Mouse (Mus musculus): ENCODE measurements around the gene Myrip. TPM values are rescaled to one million over a fixed set of nuclear protein-coding genes. Genes with fewer than 3 reads are reported as not detected.

Gene Myrip
- polyA plus RNA-seq, 1 experiment: not detected

GRCm38 (mm10) chr9:120470431-120470830 is 169.1 kb downstream of the Myrip start:
- no peaks in the 10 kb centered on the region for H3K36me3 ChIP-seq (replicated peaks; ENCODE audit: low read length)
- H3K27me3 ChIP-seq (replicated peaks): peaks cover 42% of the 10 kb centered on the region
- H3K9me3 ChIP-seq: no peaks in the 10 kb centered on the region
- no peak for TF ChIP-seq GATA1 (IDR thresholded peaks at IDR 0.05; ENCODE audit: borderline replicate concordance, low read length)
- no peak for TF ChIP-seq FLI1 (IDR thresholded peaks at IDR 0.05; ENCODE audit: low read length)
- H3K4me1 ChIP-seq: peaks cover 4% of the 10 kb centered on the region; the same call in 1 of the 2 replicates
- H3K4me3 ChIP-seq (replicated peaks): peak overlapping the region; percentile 5

GRCm38 (mm10) chr9:120481644-120482043 is 180.3 kb downstream of the Myrip start:
- TF ChIP-seq FLI1 (IDR thresholded peaks at IDR 0.05; ENCODE audit: low read length) (no peak), GATA1 (IDR thresholded peaks at IDR 0.05; ENCODE audit: borderline replicate concordance, low read length) (no peak)
- no peak overlapping the region for H3K4me3 ChIP-seq (replicated peaks)

GRCm38 (mm10) chr9:120482382-120482781 is 181.1 kb downstream of the Myrip start:
- Histone ChIP-seq H3K4me3 (replicated peaks) (no peak overlapping the region), H3K36me3 (replicated peaks; ENCODE audit: low read length) (no peaks in the 10 kb centered on the region), H3K4me1 (peaks cover 15% of the 10 kb centered on the region), H3K27me3 (replicated peaks) (peaks cover 57% of the 10 kb centered on the region), H3K9me3 (0 out of 2 replicates have a peak, but pooled peaks cover 4% of the 10 kb centered on the region)
- TF ChIP-seq GATA1 (IDR thresholded peaks at IDR 0.05; ENCODE audit: borderline replicate concordance, low read length) (no peak), FLI1 (IDR thresholded peaks at IDR 0.05; ENCODE audit: low read length) (no peak)

More at GRCm38 (mm10) chr9:120481644-120482043, 180.3 kb downstream of the Myrip start:
- no peaks in the 10 kb centered on the region for H3K36me3 ChIP-seq (replicated peaks; ENCODE audit: low read length)
- peaks cover 15% of the 10 kb centered on the region for H3K4me1 ChIP-seq
- peaks cover 62% of the 10 kb centered on the region for H3K27me3 ChIP-seq (replicated peaks)
- 0 out of 2 replicates have a peak, but pooled peaks cover 4% of the 10 kb centered on the region for H3K9me3 ChIP-seq

GRCm38 (mm10) chr9:120483101-120483500 is 181.8 kb downstream of the Myrip start:
- Histone ChIP-seq H3K27me3 (replicated peaks) (peaks cover 55% of the 10 kb centered on the region), H3K9me3 (0 out of 2 replicates have a peak, but pooled peaks cover 4% of the 10 kb centered on the region), H3K4me1 (peaks cover 15% of the 10 kb centered on the region), H3K36me3 (replicated peaks; ENCODE audit: low read length) (no peaks in the 10 kb centered on the region), H3K4me3 (replicated peaks) (no peak overlapping the region)
- TF ChIP-seq GATA1 (IDR thresholded peaks at IDR 0.05; ENCODE audit: borderline replicate concordance, low read length) (no peak), FLI1 (IDR thresholded peaks at IDR 0.05; ENCODE audit: low read length) (no peak)

GRCm38 (mm10) chr9:120487076-120487475 is 185.8 kb downstream of the Myrip start:
- Histone ChIP-seq H3K9me3 (no peaks in the 10 kb centered on the region), H3K4me3 (replicated peaks) (no peak overlapping the region)
- TF ChIP-seq GATA1 (IDR thresholded peaks at IDR 0.05; ENCODE audit: borderline replicate concordance, low read length) (no peak), FLI1 (IDR thresholded peaks at IDR 0.05; ENCODE audit: low read length) (no peak)

GRCm38 (mm10) chr9:120491509-120491908 is 190.2 kb downstream of the Myrip start:
- peaks cover 11% of the 10 kb centered on the region for H3K27me3 ChIP-seq (replicated peaks)
- H3K4me3 ChIP-seq (replicated peaks): peak overlapping the region; percentile 91
- H3K9me3 ChIP-seq: no peaks in the 10 kb centered on the region
- H3K36me3 ChIP-seq (replicated peaks; ENCODE audit: low read length): peaks cover 28% of the 10 kb centered on the region
- H3K4me1 ChIP-seq: peaks cover 25% of the 10 kb centered on the region
- no peak for TF ChIP-seq GATA1 (IDR thresholded peaks at IDR 0.05; ENCODE audit: borderline replicate concordance, low read length)
- no peak for TF ChIP-seq FLI1 (IDR thresholded peaks at IDR 0.05; ENCODE audit: low read length)

More at GRCm38 (mm10) chr9:120487076-120487475, 185.8 kb downstream of the Myrip start:
- Histone ChIP-seq H3K27me3 (replicated peaks) (peaks cover 42% of the 10 kb centered on the region), H3K4me1 (peaks cover 19% of the 10 kb centered on the region), H3K36me3 (replicated peaks; ENCODE audit: low read length) (no peaks in the 10 kb centered on the region)

GRCm38 (mm10) chr9:120492010-120492399 is 190.7 kb downstream of the Myrip start, which contains the start of gene Eif1b:
TSS of gene Eif1b (plus strand) at chr9:120492232.
- H3K4me3 ChIP-seq (replicated peaks): peak within 1 kb of the TSS; percentile 91
- no peak for TF ChIP-seq GATA1 (IDR thresholded peaks at IDR 0.05; ENCODE audit: borderline replicate concordance, low read length)
- no peak for TF ChIP-seq FLI1 (IDR thresholded peaks at IDR 0.05; ENCODE audit: low read length)

GRCm38 (mm10) chr9:120492400-120493351 is 191.4 kb downstream of the Myrip start:
- H3K27me3 ChIP-seq (replicated peaks): peaks cover 6% of the 10 kb centered on the region
- TF ChIP-seq FLI1 (IDR thresholded peaks at IDR 0.05; ENCODE audit: low read length) (no peak), GATA1 (IDR thresholded peaks at IDR 0.05; ENCODE audit: borderline replicate concordance, low read length) (no peak)
- peaks cover 38% of the 10 kb centered on the region for H3K36me3 ChIP-seq (replicated peaks; ENCODE audit: low read length)
- peaks cover 28% of the 10 kb centered on the region for H3K4me1 ChIP-seq
- peak overlapping the region; percentile 91 for H3K4me3 ChIP-seq (replicated peaks)
- H3K9me3 ChIP-seq: no peaks in the 10 kb centered on the region

More at GRCm38 (mm10) chr9:120492010-120492399, 190.7 kb downstream of the Myrip start, which contains the start of gene Eif1b:
- H3K4me1 ChIP-seq: peaks cover 28% of the 10 kb centered on the region
- H3K27me3 ChIP-seq (replicated peaks): peaks cover 8% of the 10 kb centered on the region
- no peaks in the 10 kb centered on the region for H3K9me3 ChIP-seq
- H3K36me3 ChIP-seq (replicated peaks; ENCODE audit: low read length): peaks cover 32% of the 10 kb centered on the region

- Histone ChIP-seq H3K4me1 (peaks cover 28% of the 10 kb centered on the region), H3K4me3 (replicated peaks) (peak overlapping the region; percentile 91)
Measured at GRCm38 (mm10) chr9:120493781-120494180, 192.5 kb downstream of the Myrip start.

GRCm38 (mm10) chr9:120496691-120497090 is 195.4 kb downstream of the Myrip start:
- Histone ChIP-seq H3K27me3 (replicated peaks) (no peaks in the 10 kb centered on the region), H3K9me3 (no peaks in the 10 kb centered on the region), H3K4me3 (replicated peaks) (no peak overlapping the region), H3K4me1 (peaks cover 35% of the 10 kb centered on the region), H3K36me3 (replicated peaks; ENCODE audit: low read length) (peaks cover 38% of the 10 kb centered on the region)
- TF ChIP-seq GATA1 (IDR thresholded peaks at IDR 0.05; ENCODE audit: borderline replicate concordance, low read length) (no peak), FLI1 (IDR thresholded peaks at IDR 0.05; ENCODE audit: low read length) (no peak)

More at GRCm38 (mm10) chr9:120493781-120494180, 192.5 kb downstream of the Myrip start:
- Histone ChIP-seq H3K27me3 (replicated peaks) (no peaks in the 10 kb centered on the region), H3K36me3 (replicated peaks; ENCODE audit: low read length) (peaks cover 38% of the 10 kb centered on the region), H3K9me3 (no peaks in the 10 kb centered on the region)
- TF ChIP-seq FLI1 (IDR thresholded peaks at IDR 0.05; ENCODE audit: low read length) (no peak), GATA1 (IDR thresholded peaks at IDR 0.05; ENCODE audit: borderline replicate concordance, low read length) (no peak)
